Mouse (Mus musculus) adrenal gland, postnatal 14 days (tissue): ENCODE measurements around the gene Prkcb. TPM values are rescaled to one million over a fixed set of nuclear protein-coding genes. Genes with fewer than 3 reads are reported as not detected.

Experiments
- DNase-seq: peaks from one replicate; pipeline ENCODE4 v3.0.0; 2021; ENCODE audit warnings: mixed read lengths
- total RNA-seq: library from RNA; stranded (reverse); gene quantifications from 2 replicates; pipeline ENCODE4 v1.2.3, GENCODE M21; 2021

Gene Prkcb
- total RNA-seq, 1 experiment from 2014 or later: 7.5 TPM

DNA sequence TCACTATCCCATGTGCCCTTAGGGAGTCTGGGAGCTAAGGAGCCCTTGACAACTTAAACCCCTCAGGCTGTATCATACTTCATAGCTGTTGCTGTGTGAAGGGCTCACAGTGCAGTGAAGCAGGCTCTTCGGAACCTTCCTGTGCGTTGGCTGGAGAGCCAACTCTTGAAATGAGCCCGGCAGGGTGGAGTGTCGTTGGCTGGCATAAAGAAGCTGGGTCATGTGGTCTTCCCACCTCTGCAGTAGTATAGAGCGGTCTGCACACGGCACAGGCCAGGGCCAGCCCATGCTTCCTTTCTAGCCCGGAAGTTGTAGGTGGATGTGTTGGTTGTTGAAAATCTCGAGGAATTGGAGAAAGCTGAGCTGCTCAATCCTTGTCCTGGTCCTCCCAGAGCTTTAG lies 179.3 kb downstream of the Prkcb start:
- DNase-seq: no peak

GRCm38 (mm10) chr7:122470370-122471280 lies 182.1 kb downstream of the Prkcb start:
- DNase-seq: peak; percentile 87

- DNase-seq: peak; percentile 21
These were observed 183.7 kb downstream of the Prkcb start for GRCm38 (mm10) chr7:122472223-122472622.

- DNase-seq: no peak
These were observed 186.5 kb downstream of the Prkcb start for GRCm38 (mm10) chr7:122475038-122475437.

DNA sequence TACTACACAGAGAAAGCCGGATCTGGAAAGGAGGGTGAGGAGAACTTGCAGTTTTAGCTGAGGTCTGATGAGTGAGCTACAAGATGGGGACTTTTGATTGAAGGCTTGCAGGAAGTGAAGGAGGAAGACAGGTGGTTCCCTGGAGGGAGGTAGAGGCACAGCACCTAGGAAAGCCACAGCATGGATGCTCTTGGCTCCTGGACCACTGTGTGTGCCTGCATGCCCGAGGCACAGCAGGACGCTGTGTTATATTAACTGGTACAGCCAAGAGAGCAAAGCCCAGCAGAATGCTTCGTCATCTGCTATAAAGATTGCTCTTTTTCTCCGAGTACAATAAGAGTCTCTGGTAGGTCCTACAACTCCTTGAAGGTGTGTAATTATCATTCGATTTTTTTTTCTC lies 188.1 kb downstream of the Prkcb start:
- DNase-seq: no peak

GRCm38 (mm10) chr7:122477118-122477517 lies 188.6 kb downstream of the Prkcb start:
- no peak for DNase-seq

GRCm38 (mm10) chr7:122477566-122478564 lies 189.3 kb downstream of the Prkcb start:
- no peak for DNase-seq

GRCm38 (mm10) chr7:122483949-122484348 lies 195.4 kb downstream of the Prkcb start:
- no peak for DNase-seq

DNA sequence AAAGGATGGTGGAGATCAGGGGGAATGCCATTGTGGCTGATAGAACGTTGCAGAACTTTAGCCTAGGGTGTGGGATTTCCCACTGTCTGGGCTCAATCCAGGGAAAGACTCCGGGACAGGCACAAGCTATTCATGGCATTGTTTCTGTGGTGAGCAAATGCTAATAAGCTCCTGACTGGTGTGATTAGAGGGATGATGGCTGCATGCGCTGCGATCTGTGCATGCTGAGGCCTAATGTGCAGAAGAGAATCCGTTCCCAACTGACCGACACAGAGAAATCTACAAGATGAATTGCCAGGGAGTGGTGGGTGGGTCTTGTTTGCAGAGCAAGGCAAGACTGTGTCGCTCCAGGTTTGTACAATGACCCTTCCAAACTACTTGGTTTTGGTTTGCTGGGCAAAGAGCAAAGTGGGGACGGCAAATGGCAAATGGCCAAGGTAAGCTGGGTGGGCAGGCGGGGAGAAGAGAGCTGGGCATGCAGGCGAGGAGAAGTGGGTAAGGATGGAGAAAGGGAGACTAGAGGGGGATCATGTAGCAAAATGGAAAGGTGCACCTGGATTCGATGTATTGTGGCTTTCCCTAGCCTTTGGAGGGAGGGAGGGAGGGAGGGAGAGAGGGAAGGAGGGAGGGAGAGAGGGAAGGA lies 199.5 kb downstream of the Prkcb start:
- no peak for DNase-seq

- DNase-seq: no peak
These were observed 203.5 kb downstream of the Prkcb start for GRCm38 (mm10) chr7:122492041-122492440.

GRCm38 (mm10) chr7:122492936-122493335 lies 204.4 kb downstream of the Prkcb start:
- no peak for DNase-seq

DNA sequence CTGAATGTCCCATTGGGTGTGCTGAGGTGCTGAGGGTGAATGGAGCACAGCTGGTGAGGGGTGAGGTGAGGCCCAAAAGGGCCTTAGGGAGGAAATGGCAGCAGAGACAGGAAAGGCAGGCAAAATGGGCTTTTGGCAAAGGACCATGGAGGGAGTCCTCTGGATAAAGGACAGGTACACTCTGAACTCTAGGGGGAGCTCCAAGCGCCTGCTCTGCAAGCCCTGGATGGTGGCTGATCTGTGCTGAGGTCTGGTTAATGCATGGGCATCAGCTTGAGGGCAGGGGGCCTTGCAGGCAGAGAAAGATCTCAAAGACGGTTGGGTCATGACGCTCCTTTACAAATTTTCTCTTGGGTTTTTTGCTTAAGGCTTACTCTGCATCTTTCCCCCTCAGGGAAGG lies 205.5 kb downstream of the Prkcb start:
- DNase-seq: peak; percentile 54

GRCm38 (mm10) chr7:122497516-122497915 lies 209.0 kb downstream of the Prkcb start:
- peak; percentile 18 for DNase-seq

DNA sequence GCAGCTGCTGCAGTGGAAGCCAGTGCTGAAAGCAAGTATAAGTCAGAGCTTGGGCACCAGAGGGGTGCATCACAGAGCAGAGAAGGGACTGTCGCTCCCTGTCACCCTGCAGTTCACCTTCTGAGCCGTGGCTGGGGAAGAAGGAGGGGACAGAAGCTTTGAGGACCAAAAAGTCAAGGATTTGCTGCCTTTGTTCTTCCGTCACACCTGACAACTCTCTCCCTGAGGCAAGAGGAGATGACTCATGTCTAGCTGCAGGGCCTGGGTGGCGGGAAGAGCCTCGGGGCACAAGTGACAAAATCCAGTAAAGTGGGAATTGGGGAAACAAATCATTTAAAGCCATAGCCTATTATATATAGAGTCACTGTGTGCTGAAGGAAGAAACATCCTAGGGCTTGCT lies 209.9 kb downstream of the Prkcb start:
- peak; percentile 14 for DNase-seq

GRCm38 (mm10) chr7:122499743-122500597 lies 211.4 kb downstream of the Prkcb start:
- DNase-seq: no peak

- no peak for DNase-seq
These were observed 217.9 kb downstream of the Prkcb start for GRCm38 (mm10) chr7:122506467-122506866.

DNA sequence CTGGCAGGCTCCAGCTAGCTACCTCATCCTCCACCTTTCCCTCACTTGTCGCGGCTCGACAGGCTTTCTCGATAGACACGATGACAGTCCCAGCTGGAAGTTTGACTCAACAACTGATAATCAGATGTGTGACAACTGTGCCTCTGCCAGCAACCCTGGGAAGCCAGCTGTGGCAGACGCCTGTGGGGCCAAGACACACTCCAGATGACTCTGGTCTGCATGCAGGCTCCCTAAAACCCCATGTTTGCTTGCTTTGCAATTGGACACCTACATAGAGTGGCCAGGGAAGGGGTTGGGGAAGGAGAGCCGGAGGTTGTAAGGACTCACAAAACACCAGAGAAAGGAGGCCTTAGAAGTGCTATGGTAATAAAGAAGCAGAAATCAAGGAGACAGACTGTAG lies 221.4 kb downstream of the Prkcb start:
- no peak for DNase-seq

DNA sequence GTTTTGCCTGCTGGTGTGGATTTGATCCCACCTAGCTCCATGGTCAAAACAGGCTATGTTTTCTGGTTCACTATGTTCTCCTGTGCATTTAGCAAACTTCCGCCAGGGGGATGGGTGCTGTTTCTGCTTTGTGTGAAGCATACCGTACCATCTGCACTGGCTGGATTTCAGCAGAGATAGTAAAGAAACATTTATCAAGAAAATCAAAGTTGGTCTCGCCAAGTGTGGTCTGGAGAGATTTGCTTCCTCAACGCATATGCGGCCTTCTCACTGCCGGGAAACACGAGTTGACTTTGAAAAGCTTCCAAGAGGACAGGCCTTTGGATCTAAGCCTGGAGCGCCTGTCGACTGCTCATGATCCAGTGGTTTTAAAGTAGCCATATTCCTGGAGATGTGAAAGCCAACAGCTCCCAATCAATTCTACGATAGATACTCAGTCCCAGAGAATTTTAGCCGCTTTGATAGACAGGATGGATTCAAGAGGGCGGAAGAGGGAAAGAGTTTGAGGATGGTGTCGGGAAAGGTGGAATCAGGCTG lies 223.9 kb downstream of the Prkcb start:
- DNase-seq: peak; percentile 13

GRCm38 (mm10) chr7:122520850-122521638 lies 232.5 kb downstream of the Prkcb start:
- no peak for DNase-seq

DNA sequence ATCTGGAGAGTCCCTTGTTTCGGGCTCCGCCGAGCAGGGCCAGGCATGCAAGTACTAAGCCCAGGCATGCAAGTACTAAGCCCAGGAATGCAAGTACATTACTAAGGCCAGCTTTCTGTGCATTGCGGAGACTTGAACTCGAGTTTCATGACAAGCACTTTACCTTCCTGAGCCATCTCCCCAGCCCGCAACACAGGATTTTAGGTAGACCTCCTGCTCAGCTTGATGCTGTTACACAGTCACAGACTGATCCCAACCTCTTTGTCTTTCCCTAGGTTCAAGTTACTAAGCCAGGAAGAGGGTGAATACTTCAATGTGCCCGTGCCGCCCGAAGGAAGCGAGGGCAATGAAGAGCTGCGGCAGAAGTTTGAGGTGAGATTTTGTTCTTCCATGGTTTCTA lies 239.7 kb downstream of the Prkcb start:
- no peak for DNase-seq
